Mouse (Mus musculus) lung, postnatal 0 days (tissue): ENCODE measurements around the gene Tfcp2. TPM values are rescaled to one million over a fixed set of nuclear protein-coding genes. Genes with fewer than 3 reads are reported as not detected.
"Not testable (repeated sequence)": the region's sequence is repeated elsewhere in the genome, so short reads cannot be mapped to it uniquely, and the experiment has no call there.

ENCODE experiments used
- ATAC-seq: fragments of 200-750 bp; cut with Nextera tagmentation; 2 replicates; pipeline ENCODE4 v1.8.0; 2017; ENCODE audit warnings: moderate library complexity
- DNase-seq: peaks from one replicate; pipeline ENCODE4 v3.0.0-alpha.2; 2016; ENCODE audit warnings: low spot score
- H3K27ac ChIP-seq: fragments of 300-500 bp; sonication (generic); 2 replicates; pipeline ENCODE4 v1.5.1; 2014; ENCODE audit warnings: antibody characterized with exemption, mild to moderate bottlenecking, low read length, mixed read lengths
- H3K27me3 ChIP-seq: fragments of 300-500 bp; sonication (generic); replicated peaks from 2 replicates; pipeline ENCODE4 v1.6.1; 2014; ENCODE audit warnings: low read length, mixed read lengths; ENCODE audit not compliant: insufficient read depth
- H3K36me3 ChIP-seq: fragments of 300-500 bp; sonication (generic); 2 replicates; pipeline ENCODE4 v1.6.1; 2014; ENCODE audit warnings: low read length, mixed read lengths; ENCODE audit not compliant: insufficient read depth
- H3K4me1 ChIP-seq: fragments of 300-500 bp; sonication (generic); 2 replicates; pipeline ENCODE4 v1.6.1; 2014; ENCODE audit warnings: antibody characterized with exemption, low read depth, low read length, mixed read lengths; ENCODE audit not compliant: insufficient read depth
- H3K4me2 ChIP-seq: fragments of 300-500 bp; sonication (generic); replicated peaks from 2 replicates; pipeline ENCODE4 v1.6.1; 2014; ENCODE audit warnings: low read depth, mild to moderate bottlenecking, low read length, moderate library complexity, mixed read lengths
- H3K4me3 ChIP-seq: fragments of 300-500 bp; sonication (generic); 2 replicates; pipeline ENCODE4 v1.5.1; 2014; ENCODE audit warnings: low read depth, low read length
- H3K9ac ChIP-seq: fragments of 300-500 bp; sonication (generic); replicated peaks from 2 replicates; pipeline ENCODE4 v1.6.1; 2014; ENCODE audit warnings: low read depth, mild to moderate bottlenecking
- H3K9me3 ChIP-seq: fragments of 300-500 bp; sonication (generic); 2 replicates; pipeline ENCODE4 v1.6.1; 2016; ENCODE audit warnings: low read length, mixed read lengths
- CTCF ChIP-seq: IDR thresholded peaks from 2 replicates; pipeline ENCODE4 v1.5.1; 2016; ENCODE audit warnings: antibody characterized with exemption, mild to moderate bottlenecking
- EP300 ChIP-seq: IDR thresholded peaks from 2 replicates; pipeline ENCODE4 v1.6.1; 2016; ENCODE audit warnings: antibody characterized with exemption, mild to moderate bottlenecking, control low read depth
- WGBS: fragments of 180-500 bp; shearing (Covaris S2); extraction: QIAGEN DNeasy Blood & Tissue Kit; methylation state at CpG from one replicate; pipeline ENCODE4 v1.1.7; 2014; 5-methylcytosine and 5-hydroxymethylcytosine counted together
- polyA plus RNA-seq: library from polyadenylated mRNA; unstranded; fragments of >200 nt; fragmentation: Nextera tagmentation; extraction: Ambion mirVana; gene quantifications from 2 replicates; pipeline ENCODE4 v1.2.1, GENCODE M21; 2015

Gene Tfcp2
- polyA plus RNA-seq, 1 experiment from 2014 or later, result 13.9 TPM

DNA sequence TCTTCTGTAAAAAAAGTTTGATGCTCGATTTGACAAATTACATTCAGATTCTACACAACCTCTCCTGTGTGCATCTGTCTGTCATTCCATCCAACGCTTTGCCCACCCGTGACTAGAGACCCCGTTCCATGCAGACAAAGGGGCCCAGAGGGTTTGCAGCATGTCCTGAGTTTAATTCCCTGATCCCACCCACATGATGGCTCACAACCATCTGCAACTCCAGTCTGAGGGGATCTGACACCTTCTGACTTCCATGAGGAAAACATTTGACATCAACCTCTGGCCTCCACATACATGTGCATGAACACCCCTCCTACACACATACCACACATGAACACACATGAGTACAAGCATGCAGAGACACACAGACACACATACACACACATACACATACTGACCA lies 10.4 kb downstream of the Tfcp2 start:
- no peaks in the 10 kb centered on the region for H3K36me3 ChIP-seq
- H3K27me3 ChIP-seq, result no peaks in the 10 kb centered on the region
- DNase-seq (no peak), ATAC-seq (no peak)
- WGBS, result 89% methylated on average over 4 of the region's 4 CpGs
- H3K4me1 ChIP-seq, result no peaks in the 10 kb centered on the region
- H3K9ac ChIP-seq, result no peak overlapping the region
- no peak overlapping the region for H3K4me2 ChIP-seq
- no peaks in the 10 kb centered on the region; the same call in 1 of the 2 replicates for H3K9me3 ChIP-seq
- no peak overlapping the region for H3K4me3 ChIP-seq
- no peak for TF ChIP-seq CTCF
- TF ChIP-seq EP300, result no peak
- no peak overlapping the region for H3K27ac ChIP-seq

DNA sequence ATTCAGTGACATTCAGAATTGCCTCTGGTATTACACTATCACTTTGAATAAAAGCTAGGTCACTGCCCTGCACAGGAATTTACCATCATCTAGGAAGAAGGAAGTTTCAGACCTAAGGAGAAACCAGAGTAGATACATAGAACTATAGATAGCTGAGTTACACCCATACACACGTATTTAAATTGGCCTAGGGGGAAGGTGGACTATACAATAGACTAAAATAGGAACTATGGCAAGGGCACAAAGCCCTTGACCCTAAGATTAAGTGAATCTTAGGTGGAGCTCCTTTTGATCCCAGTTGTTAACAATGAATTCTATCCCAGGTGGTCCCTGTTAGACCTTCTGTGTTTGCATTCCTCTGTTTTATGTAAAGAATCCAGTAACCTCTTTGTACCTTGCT lies 10.8 kb downstream of the Tfcp2 start:
- not testable (repeated sequence) for H3K27me3 ChIP-seq, H3K9ac ChIP-seq, H3K4me3 ChIP-seq, ATAC-seq, H3K9me3 ChIP-seq, H3K27ac ChIP-seq, H3K4me2 ChIP-seq, DNase-seq, H3K36me3 ChIP-seq, H3K4me1 ChIP-seq
- 59% methylated on average over 1 of the region's 1 CpGs for WGBS

DNA sequence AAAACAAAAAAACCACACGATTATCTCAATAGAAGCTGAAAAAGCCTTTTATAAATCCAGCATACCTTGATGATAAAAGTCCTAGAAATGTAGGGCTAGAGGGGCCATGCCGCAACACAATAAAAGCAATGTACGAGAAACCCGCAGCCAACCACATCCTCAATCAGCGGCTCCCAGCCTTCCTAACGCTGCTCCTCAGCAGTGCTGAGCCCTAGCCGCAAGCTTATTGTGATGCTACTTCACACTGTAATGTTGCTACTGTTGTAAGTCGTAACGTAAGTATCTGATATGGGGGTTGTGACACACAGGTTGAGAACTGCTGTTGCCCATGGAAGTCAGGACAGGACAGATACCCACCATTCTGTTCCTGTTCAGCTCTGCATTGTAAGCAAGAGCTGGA lies 12.4 kb downstream of the Tfcp2 start:
- no peak overlapping the region for H3K4me3 ChIP-seq
- no peak overlapping the region for H3K27ac ChIP-seq
- no peak overlapping the region for H3K4me2 ChIP-seq
- H3K27me3 ChIP-seq, result no peaks in the 10 kb centered on the region
- no peak overlapping the region for H3K9ac ChIP-seq
- no peak for TF ChIP-seq EP300
- no peak for TF ChIP-seq CTCF
- ATAC-seq (no peak), DNase-seq (no peak)
- no peaks in the 10 kb centered on the region for H3K4me1 ChIP-seq
- no peaks in the 10 kb centered on the region for H3K9me3 ChIP-seq
- WGBS, result 94% methylated on average over 9 of the region's 9 CpGs
- H3K36me3 ChIP-seq, result no peaks in the 10 kb centered on the region

- Histone ChIP-seq H3K4me2 (no peak overlapping the region), H3K4me3 (no peak overlapping the region), H3K9me3 (no peaks in the 10 kb centered on the region), H3K9ac (no peak overlapping the region), H3K36me3 (no peaks in the 10 kb centered on the region), H3K4me1 (no peaks in the 10 kb centered on the region), H3K27ac (no peak overlapping the region), H3K27me3 (no peaks in the 10 kb centered on the region)
- TF ChIP-seq EP300 (no peak), CTCF (peak; percentile 66)
- DNase-seq (peak; percentile 84), ATAC-seq (no peak)
- 81% methylated on average over 6 of the region's 6 CpGs for WGBS
Observed at GRCm38 (mm10) chr15:100537913-100538312, 13.9 kb downstream of the Tfcp2 start.

- 56% methylated on average over 5 of the region's 5 CpGs for WGBS
- Histone ChIP-seq H3K4me2 (no peak overlapping the region), H3K9ac (no peak overlapping the region), H3K27ac (no peak overlapping the region), H3K27me3 (no peaks in the 10 kb centered on the region), H3K4me1 (no peaks in the 10 kb centered on the region), H3K4me3 (no peak overlapping the region), H3K36me3 (no peaks in the 10 kb centered on the region), H3K9me3 (no peaks in the 10 kb centered on the region)
- no peak for ATAC-seq
- TF ChIP-seq EP300, result no peak
- no peak for TF ChIP-seq CTCF
- no peak for DNase-seq
Observed at GRCm38 (mm10) chr15:100527900-100528299, 23.9 kb downstream of the Tfcp2 start.

GRCm38 (mm10) chr15:100525405-100525804 lies 26.4 kb downstream of the Tfcp2 start:
- TF ChIP-seq EP300 (no peak), CTCF (no peak)
- Histone ChIP-seq H3K9ac (no peak overlapping the region), H3K27me3 (no peaks in the 10 kb centered on the region), H3K9me3 (no peaks in the 10 kb centered on the region), H3K4me2 (no peak overlapping the region), H3K4me3 (no peak overlapping the region), H3K36me3 (no peaks in the 10 kb centered on the region), H3K27ac (no peak overlapping the region), H3K4me1 (no peaks in the 10 kb centered on the region)
- 93% methylated on average over 14 of the region's 14 CpGs for WGBS
- no peak for ATAC-seq
- DNase-seq, result no peak

DNA sequence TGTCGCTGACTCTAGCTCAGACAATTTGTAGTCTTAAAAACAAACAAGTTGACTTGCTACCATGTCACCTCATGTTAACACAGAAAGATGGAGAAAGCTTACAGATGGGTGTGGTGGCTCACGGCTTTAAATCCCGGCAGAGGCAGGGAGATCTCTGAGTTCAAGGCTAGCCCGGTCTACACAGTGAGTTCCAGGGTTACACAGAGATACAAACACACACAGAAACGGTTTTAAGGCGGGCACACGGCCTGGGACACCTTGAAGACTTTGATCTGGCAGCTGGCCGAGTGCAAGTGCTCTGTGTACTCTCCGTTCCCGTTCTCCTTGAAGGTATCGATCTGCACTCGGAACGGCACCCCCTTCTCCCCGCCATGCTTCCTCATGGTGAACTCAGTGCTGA lies 31.5 kb downstream of the Tfcp2 start:
- Histone ChIP-seq H3K27ac (no peak overlapping the region), H3K9me3 (no peaks in the 10 kb centered on the region), H3K9ac (no peak overlapping the region), H3K27me3 (no peaks in the 10 kb centered on the region), H3K36me3 (peaks cover 12% of the 10 kb centered on the region), H3K4me1 (no peaks in the 10 kb centered on the region), H3K4me2 (no peak overlapping the region), H3K4me3 (no peak overlapping the region)
- WGBS, result 90% methylated on average over 14 of the region's 14 CpGs
- TF ChIP-seq CTCF (no peak), EP300 (no peak)
- ATAC-seq (no peak), DNase-seq (no peak)
